Mouse (Mus musculus) embryonic facial prominence, embryonic 12.5 days (tissue): ENCODE data around the gene Acoxl. TPM values are rescaled to one million over a fixed set of nuclear protein-coding genes. Genes with fewer than 3 reads are reported as not detected.

Source experiments
- ATAC-seq: fragments of 200-750 bp; cut with Nextera tagmentation; 2 replicates; pipeline ENCODE4 v1.8.0; 2017; ENCODE audit not compliant: insufficient number of reproducible peaks, insufficient read depth, low FRiP score, low TSS enrichment
- H3K27ac ChIP-seq: fragments of 300-500 bp; sonication (generic); 2 replicates; pipeline ENCODE4 v1.5.1; 2016; ENCODE audit warnings: mild to moderate bottlenecking
- H3K27me3 ChIP-seq: fragments of 300-500 bp; sonication (generic); 2 replicates; pipeline ENCODE4 v1.6.1; 2016; ENCODE audit warnings: mild to moderate bottlenecking, moderate library complexity
- H3K36me3 ChIP-seq: fragments of 300-500 bp; sonication (generic); 2 replicates; pipeline ENCODE4 v1.6.1; 2016; ENCODE audit warnings: mild to moderate bottlenecking
- H3K4me1 ChIP-seq: fragments of 300-500 bp; sonication (generic); 2 replicates; pipeline ENCODE4 v1.6.1; 2016
- H3K4me2 ChIP-seq: fragments of 300-500 bp; sonication (generic); replicated peaks from 2 replicates; pipeline ENCODE4 v1.6.1; 2016; ENCODE audit warnings: mild to moderate bottlenecking, moderate library complexity
- H3K4me3 ChIP-seq: fragments of 300-500 bp; sonication (generic); 2 replicates; pipeline ENCODE4 v1.5.1; 2016; ENCODE audit warnings: mild to moderate bottlenecking
- H3K9ac ChIP-seq: fragments of 300-500 bp; sonication (generic); 2 replicates; pipeline ENCODE4 v1.6.1; 2016; ENCODE audit warnings: mild to moderate bottlenecking, moderate library complexity
- H3K9me3 ChIP-seq: fragments of 300-500 bp; sonication (generic); 2 replicates; pipeline ENCODE4 v1.6.1; 2016; ENCODE audit warnings: mild to moderate bottlenecking, moderate library complexity
- WGBS: fragments of 180-500 bp; shearing (Covaris S2); methylation state at CpG from one replicate; pipeline ENCODE4 v1.1.7; 2016; 5-methylcytosine and 5-hydroxymethylcytosine counted together
- polyA plus RNA-seq: library from polyadenylated mRNA; unstranded; fragments of >200 nt; fragmentation: Nextera tagmentation; extraction: Ambion mirVana; gene quantifications from 2 replicates; pipeline ENCODE4 v1.2.1, GENCODE M21; 2016

The Acoxl gene
- polyA plus RNA-seq, 1 experiment from 2014 or later, result 0.13 TPM

DNA sequence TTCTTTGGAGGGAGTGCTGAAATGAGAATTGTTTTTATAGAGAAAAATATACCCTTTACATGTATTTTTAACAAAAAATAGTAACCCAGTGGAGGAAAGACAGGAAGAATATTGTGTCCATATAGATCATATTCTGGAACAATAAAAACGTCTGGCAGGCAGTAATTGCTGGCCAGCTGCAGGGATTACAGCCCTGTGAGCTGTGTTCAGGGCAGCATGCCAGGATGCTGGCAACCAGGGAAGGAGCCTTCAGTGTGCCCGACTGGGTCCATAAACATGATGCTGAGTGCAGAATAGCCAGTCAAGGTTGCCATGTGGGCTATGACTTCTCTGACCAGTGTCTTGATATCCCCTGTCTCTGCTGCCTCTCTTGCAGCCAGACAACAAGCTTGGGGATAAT, 122.5 kb downstream of the Acoxl start:
- Histone ChIP-seq H3K9ac (no peak overlapping the region), H3K4me3 (no peak overlapping the region), H3K27me3 (no peaks in the 10 kb centered on the region), H3K9me3 (no peaks in the 10 kb centered on the region), H3K4me1 (0 out of 2 replicates have a peak, but pooled peaks cover 5% of the 10 kb centered on the region), H3K36me3 (no peaks in the 10 kb centered on the region), H3K27ac (no peak overlapping the region), H3K4me2 (no peak overlapping the region)
- no peak for ATAC-seq
- 32% methylated on average over 2 of the region's 2 CpGs for WGBS

DNA sequence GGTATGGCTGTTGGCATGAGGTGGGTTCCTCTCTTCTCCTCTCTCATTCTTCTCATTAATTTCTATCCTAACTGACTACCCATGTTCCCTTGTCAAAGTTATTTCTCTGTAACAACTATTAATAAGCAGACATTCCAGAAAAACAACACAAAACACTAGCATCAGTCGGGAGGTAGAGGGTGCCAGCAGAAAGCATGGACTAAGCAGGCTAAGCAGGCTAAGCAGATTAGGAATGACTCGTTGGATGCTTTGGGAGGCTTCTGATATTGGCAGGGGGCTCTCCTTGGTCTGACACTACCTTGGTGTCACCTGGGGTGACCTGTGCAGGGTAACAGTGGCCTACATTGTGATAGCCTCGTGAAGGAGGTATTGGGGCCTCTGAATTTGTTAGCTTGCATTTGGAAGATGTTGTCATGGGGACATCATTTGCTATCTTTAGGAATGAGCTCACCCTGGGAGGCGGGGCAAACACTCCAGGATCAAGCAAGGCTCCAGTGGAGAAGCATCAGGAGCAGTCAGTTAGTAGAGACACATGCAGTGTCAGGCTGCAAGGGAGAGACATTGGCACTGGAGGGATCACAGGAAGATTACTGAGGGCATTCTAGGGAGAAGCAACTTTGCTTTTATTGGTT, 123.2 kb downstream of the Acoxl start:
- Histone ChIP-seq H3K9ac (no peak overlapping the region), H3K4me1 (0 out of 2 replicates have a peak, but pooled peaks cover 5% of the 10 kb centered on the region), H3K27ac (no peak overlapping the region), H3K27me3 (no peaks in the 10 kb centered on the region), H3K9me3 (no peaks in the 10 kb centered on the region), H3K36me3 (no peaks in the 10 kb centered on the region), H3K4me3 (no peak overlapping the region), H3K4me2 (no peak overlapping the region)
- no peak; the same call in 1 of the 2 replicates for ATAC-seq
- whole genome bisulfite sequencing, result 56% methylated on average over 4 of the region's 4 CpGs

DNA sequence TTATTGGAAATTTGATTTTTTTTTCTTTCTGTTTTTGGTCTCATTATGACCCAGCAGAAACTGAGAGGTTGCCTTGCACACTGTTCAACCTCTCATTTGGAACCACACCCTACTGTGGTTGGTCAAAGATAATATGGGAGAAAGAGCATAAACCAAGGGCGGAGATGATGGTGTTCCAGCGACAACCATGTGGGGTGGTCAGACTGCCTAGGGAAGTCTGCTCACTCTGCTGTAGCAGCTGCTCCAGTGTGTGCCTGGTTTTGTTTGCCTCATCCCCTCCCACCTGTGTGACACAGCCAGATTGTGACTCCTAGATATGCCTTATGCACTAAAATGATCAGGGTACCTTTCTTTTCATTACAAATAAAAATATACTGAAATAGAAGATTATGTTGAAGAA, 130.3 kb downstream of the Acoxl start:
- WGBS, result 95% methylated on average over 2 of the region's 2 CpGs
- Histone ChIP-seq H3K27me3 (no peaks in the 10 kb centered on the region), H3K9ac (no peak overlapping the region), H3K4me3 (no peak overlapping the region), H3K36me3 (no peaks in the 10 kb centered on the region), H3K4me1 (no peaks in the 10 kb centered on the region), H3K4me2 (no peak overlapping the region), H3K27ac (no peak overlapping the region), H3K9me3 (no peaks in the 10 kb centered on the region)
- ATAC-seq, result no peak

DNA sequence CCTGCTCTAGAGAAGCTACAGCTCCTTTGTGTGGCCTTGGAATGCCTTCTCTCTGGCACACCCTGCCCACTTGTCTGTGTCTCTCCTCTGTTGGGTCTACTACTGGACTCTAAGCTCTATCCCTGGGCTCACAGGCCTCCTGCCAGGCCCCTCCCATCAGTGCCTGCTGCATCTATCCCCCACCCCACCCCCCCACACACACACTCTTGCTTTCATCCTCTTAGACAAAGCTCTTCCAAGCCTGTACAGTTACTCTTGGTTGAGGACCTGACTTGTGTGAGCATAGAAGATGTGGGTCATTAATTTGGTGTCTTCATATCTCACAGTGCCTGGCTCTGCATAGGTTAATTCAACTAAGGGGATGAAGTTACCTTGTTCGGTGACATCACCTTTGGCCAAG, 137.6 kb downstream of the Acoxl start:
- Histone ChIP-seq H3K4me1 (peaks cover 7% of the 10 kb centered on the region; the same call in 1 of the 2 replicates), H3K4me2 (no peak overlapping the region), H3K9ac (no peak overlapping the region), H3K4me3 (no peak overlapping the region), H3K27me3 (no peaks in the 10 kb centered on the region), H3K9me3 (no peaks in the 10 kb centered on the region), H3K27ac (no peak overlapping the region), H3K36me3 (no peaks in the 10 kb centered on the region)
- ATAC-seq, result no peak
- 78% methylated on average over 1 of the region's 1 CpGs for WGBS

DNA sequence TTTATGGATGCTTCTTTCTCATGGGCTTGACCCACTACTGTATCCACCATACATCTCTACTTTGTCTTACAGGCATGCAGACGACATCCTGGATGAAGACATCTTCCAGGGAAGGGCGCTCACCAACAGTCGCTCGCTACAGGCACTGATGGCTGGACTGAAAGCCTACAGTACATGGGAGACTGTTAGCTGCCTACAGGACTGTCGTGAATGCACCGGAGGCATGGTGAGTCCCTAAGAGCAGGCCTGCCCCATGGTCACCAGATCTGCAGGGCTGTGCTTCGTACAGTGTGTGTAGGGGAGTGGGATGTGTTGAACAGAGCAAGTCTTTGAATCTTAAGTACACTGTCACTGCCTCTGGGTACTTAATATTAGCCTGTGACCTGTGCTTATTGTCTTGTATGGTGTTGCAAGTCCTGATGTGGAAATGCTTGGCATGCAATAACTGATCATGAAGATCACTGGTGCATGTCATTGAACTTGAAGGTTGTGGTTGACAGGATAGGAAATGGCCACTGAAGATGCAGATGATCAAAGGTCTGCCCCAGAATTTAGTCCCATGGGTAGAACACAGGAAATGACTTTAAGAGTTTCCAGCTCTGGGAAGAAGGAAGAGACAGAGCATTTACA, 140.0 kb downstream of the Acoxl start:
- WGBS, result 93% methylated on average over 7 of the region's 7 CpGs

DNA sequence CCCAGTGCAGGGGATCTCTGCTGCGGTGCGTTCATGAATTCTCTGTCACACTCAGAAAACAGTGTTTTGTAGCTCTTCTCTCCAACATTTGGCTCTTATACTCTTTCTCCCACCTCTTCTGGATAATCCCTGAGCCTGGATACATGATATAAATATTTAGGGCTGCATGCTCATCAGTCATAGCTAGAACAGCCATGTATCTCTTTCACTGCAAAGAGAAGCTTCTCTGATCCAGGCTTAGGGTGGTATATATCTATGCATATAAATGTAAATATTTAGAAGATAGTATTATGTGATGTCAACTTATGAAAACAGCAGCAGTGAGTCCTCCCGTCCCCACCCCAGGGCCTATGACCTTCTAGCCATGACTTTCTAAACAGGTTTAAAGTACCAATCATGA, 143.9 kb downstream of the Acoxl start:
- H3K27ac ChIP-seq, result no peak overlapping the region
- H3K4me3 ChIP-seq, result no peak overlapping the region
- no peak for ATAC-seq
- H3K27me3 ChIP-seq, result no peaks in the 10 kb centered on the region
- H3K9ac ChIP-seq, result no peak overlapping the region
- H3K4me2 ChIP-seq, result no peak overlapping the region
- WGBS, result 89% methylated on average over 3 of the region's 3 CpGs
- H3K9me3 ChIP-seq, result no peaks in the 10 kb centered on the region
- no peaks in the 10 kb centered on the region for H3K4me1 ChIP-seq
- no peaks in the 10 kb centered on the region for H3K36me3 ChIP-seq

More for the DNA sequence above, 140.0 kb downstream of the Acoxl start:
- no peak overlapping the region for H3K27ac ChIP-seq
- no peaks in the 10 kb centered on the region for H3K36me3 ChIP-seq
- no peaks in the 10 kb centered on the region for H3K9me3 ChIP-seq
- H3K9ac ChIP-seq, result no peak overlapping the region
- no peak for ATAC-seq
- no peak overlapping the region for H3K4me2 ChIP-seq
- no peaks in the 10 kb centered on the region for H3K27me3 ChIP-seq
- no peak overlapping the region for H3K4me3 ChIP-seq
- peaks cover 7% of the 10 kb centered on the region; the same call in 1 of the 2 replicates for H3K4me1 ChIP-seq

DNA sequence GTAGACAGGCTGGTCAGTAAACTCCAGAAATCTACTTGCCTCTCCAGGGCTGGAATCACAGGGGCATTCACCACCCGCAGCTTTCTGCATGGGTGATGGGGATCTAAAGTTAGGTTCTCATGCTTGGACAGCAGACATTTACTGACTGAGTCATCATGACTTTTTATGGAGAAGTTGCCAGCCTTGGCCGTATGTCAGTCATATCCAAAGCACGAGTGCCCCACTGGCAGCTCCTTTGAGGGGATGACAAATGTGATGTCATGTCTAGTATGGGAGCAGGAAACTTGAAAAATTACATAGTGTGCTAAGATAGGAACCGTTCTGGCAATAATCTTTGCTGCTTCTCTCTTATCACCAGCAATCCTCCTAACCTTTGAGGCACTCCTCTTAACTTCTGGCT, 144.6 kb downstream of the Acoxl start:
- WGBS, result 83% methylated on average over 4 of the region's 4 CpGs
- Histone ChIP-seq H3K27ac (no peak overlapping the region), H3K9ac (no peak overlapping the region), H3K36me3 (no peaks in the 10 kb centered on the region), H3K4me1 (no peaks in the 10 kb centered on the region), H3K4me3 (no peak overlapping the region), H3K27me3 (no peaks in the 10 kb centered on the region), H3K9me3 (no peaks in the 10 kb centered on the region), H3K4me2 (no peak overlapping the region)
- no peak for ATAC-seq

DNA sequence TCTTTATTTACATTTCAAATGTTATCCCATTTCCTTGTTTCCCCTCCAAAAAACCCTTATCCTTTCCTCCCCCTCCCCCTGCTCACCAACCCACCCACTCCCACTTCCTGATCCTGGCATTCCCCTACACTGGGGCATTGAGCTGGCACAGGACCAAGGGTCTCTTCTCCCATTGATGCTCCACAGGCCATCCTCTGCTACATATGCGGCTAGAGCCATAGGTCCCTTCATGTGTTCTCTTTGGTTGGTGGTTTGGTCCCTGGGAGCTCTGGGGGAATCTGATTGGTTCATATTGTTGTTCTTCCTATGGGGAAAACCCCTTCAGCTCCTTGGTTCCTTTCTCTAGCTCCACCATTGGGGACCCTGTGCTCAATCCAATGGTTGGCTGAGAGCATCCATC, 145.3 kb downstream of the Acoxl start:
- no peak overlapping the region for H3K9ac ChIP-seq
- no peak overlapping the region for H3K4me3 ChIP-seq
- H3K27ac ChIP-seq, result no peak overlapping the region
- H3K9me3 ChIP-seq, result no peaks in the 10 kb centered on the region
- WGBS, result 100% methylated on average over 1 of the region's 1 CpGs
- H3K36me3 ChIP-seq, result no peaks in the 10 kb centered on the region
- no peaks in the 10 kb centered on the region for H3K4me1 ChIP-seq
- no peak overlapping the region for H3K4me2 ChIP-seq
- no peaks in the 10 kb centered on the region for H3K27me3 ChIP-seq
- no peak for ATAC-seq

DNA sequence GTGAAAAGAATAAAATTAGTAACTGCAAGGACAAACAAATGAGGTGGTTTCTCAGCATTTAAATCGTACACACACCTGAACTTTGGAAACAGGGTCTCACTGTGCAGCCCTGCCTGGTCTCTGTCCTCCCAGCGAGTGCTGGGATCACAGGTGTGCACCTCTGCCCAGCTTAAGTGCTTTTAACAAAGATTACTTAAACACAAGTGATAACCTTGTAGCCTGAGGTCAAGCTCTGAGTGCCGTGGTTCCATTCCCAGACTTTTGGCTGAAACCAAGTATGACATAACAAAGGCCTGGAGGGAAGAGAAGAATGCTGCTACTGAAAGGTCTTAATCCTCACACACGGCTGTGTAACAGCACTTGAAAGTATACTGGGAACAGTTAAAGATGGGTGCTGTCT, 149.0 kb downstream of the Acoxl start:
- H3K9me3 ChIP-seq, result no peaks in the 10 kb centered on the region
- WGBS, result 48% methylated on average over 4 of the region's 4 CpGs
- H3K4me2 ChIP-seq, result no peak overlapping the region
- no peak overlapping the region for H3K9ac ChIP-seq
- no peak overlapping the region for H3K27ac ChIP-seq
- H3K27me3 ChIP-seq, result no peaks in the 10 kb centered on the region
- H3K4me1 ChIP-seq, result no peaks in the 10 kb centered on the region
- no peaks in the 10 kb centered on the region for H3K36me3 ChIP-seq
- H3K4me3 ChIP-seq, result no peak overlapping the region
- no peak for ATAC-seq

DNA sequence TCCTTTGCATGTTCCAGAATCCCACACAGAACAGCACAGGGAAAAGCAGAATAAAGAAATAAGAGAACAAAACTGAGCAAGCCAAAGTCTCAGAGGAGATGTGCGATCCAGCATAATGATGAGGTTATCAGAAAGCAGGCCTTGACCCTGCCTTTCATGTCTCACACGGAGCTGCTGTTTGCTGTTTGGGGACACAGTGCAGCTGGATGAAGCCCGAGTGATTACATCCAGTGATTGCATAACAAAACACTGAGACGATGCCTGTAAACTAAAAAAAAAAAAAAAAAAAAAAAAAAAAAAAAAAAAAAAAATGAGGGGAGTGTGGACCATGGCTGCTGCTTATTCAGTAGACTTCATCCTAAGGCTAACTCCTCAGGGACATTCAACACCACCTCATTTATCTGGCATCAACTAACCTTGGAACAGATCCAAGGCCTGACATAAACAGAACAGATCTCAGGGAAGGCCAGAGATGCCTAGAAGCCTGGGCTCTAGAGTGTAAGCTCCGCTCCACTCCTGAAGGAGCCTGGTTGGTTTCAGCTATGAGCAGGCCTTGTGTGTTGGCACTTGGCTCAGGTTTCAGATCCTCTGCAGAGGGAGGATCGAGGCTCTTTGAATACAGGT, 152.3 kb downstream of the Acoxl start:
- Histone ChIP-seq H3K4me3 (no peak overlapping the region), H3K9me3 (no peaks in the 10 kb centered on the region), H3K27me3 (no peaks in the 10 kb centered on the region), H3K27ac (no peak overlapping the region), H3K9ac (no peak overlapping the region), H3K36me3 (no peaks in the 10 kb centered on the region), H3K4me1 (no peaks in the 10 kb centered on the region), H3K4me2 (no peak overlapping the region)
- 51% methylated on average over 6 of the region's 6 CpGs for WGBS
- no peak for ATAC-seq

DNA sequence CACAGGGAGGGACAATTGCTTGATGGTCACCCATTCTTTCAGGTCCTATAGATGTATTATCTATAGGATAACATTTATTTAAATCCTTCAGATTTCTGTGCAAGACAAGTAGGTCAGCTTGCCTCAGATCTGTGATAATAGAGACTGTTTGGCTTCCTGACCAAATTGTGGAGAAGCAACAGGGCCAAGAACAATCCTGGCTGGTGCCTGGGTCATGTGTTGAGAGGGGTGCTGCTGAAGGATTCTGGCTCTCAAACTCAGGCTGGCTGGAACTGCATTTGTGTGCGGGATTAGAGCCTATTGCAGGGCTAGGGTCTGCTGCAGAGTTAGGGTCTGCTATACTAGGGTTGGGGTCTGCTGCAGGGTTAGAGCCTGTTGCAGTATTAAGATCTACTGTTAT, 153.0 kb downstream of the Acoxl start:
- H3K36me3 ChIP-seq, result no peaks in the 10 kb centered on the region
- H3K4me1 ChIP-seq, result no peaks in the 10 kb centered on the region
- no peaks in the 10 kb centered on the region for H3K27me3 ChIP-seq
- no peak overlapping the region for H3K4me3 ChIP-seq
- H3K9ac ChIP-seq, result no peak overlapping the region
- no peak overlapping the region for H3K27ac ChIP-seq
- WGBS, result 97% methylated on average over 1 of the region's 1 CpGs
- no peaks in the 10 kb centered on the region for H3K9me3 ChIP-seq
- ATAC-seq, result no peak
- H3K4me2 ChIP-seq, result no peak overlapping the region
